Mouse (Mus musculus): ENCODE measurements around the gene Prom1. TPM values are rescaled to one million over a fixed set of nuclear protein-coding genes. Genes with fewer than 3 reads are reported as not detected.

Prom1 gene
- total and polyA plus RNA-seq, 3 experiments: not detected

GRCm38 (mm10) chr5:44049395-44049976, 52.3 kb downstream of the Prom1 start:
- no peaks in the 10 kb centered on the region for H3K79me2 ChIP-seq (ENCODE audit: control insufficient read depth, insufficient read depth, low read length, poor library complexity)
- no peaks in the 10 kb centered on the region for H3K27me3 ChIP-seq (ENCODE audit: control insufficient read depth in 1 of 2, insufficient read depth in 2 of 2, low read length in 2 of 2)
- H3K9me3 ChIP-seq (replicated peaks; ENCODE audit: insufficient read depth, low read length): no peaks in the 10 kb centered on the region
- H3K36me3 ChIP-seq (ENCODE audit: control insufficient read depth in 1 of 2, insufficient read depth in 2 of 2, low read length in 2 of 2): no peaks in the 10 kb centered on the region
- no peaks in the 10 kb centered on the region for H3K4me1 ChIP-seq (ENCODE audit: control insufficient read depth in 1 of 2, insufficient read depth in 2 of 2, low read length in 2 of 2)
- DNase-seq (ENCODE audit: low read depth, low spot score): no peak
- no peak overlapping the region for H3K9ac ChIP-seq (ENCODE audit: control insufficient read depth, low read depth, low read length, poor library complexity, severe bottlenecking)
- TF ChIP-seq MYB (IDR thresholded peaks at IDR 0.05; ENCODE audit: low read depth, low read length) (no peak), KAT2A (conservative IDR thresholded peaks at IDR 0.05; ENCODE audit: low read depth, low read length) (no peak), ETS1 (IDR thresholded peaks at IDR 0.05; ENCODE audit: low read depth, low read length) (no peak), GABPA (IDR thresholded peaks at IDR 0.05; ENCODE audit: low read depth, low read length) (no peak), UBTF (IDR thresholded peaks at IDR 0.05; ENCODE audit: borderline replicate concordance, insufficient read depth, low read depth, low read length) (no peak), POLR2A (IDR thresholded peaks at IDR 0.05; ENCODE audit: control insufficient read depth in 1 of 2, insufficient read depth in 1 of 2, low read depth in 1 of 2, low read length in 2 of 2, poor library complexity in 1 of 2) (no peak), MXI1 (IDR thresholded peaks at IDR 0.05; ENCODE audit: low read depth, low read length) (no peak), MYC (IDR thresholded peaks at IDR 0.05; ENCODE audit: low read depth, low read length) (no peak), JUND (IDR thresholded peaks at IDR 0.05; ENCODE audit: low read depth, low read length) (no peak), TBP (IDR thresholded peaks at IDR 0.05; ENCODE audit: low read depth, low read length) (no peak), ZMIZ1 (IDR thresholded peaks at IDR 0.05; ENCODE audit: low read depth, low read length) (no peak), SIN3A (IDR thresholded peaks at IDR 0.05; ENCODE audit: low read length) (no peak), ZC3H11A (IDR thresholded peaks at IDR 0.05; ENCODE audit: low read depth, low read length) (no peak), RCOR1 (IDR thresholded peaks at IDR 0.05; ENCODE audit: low read depth, low read length) (no peak), MAX (IDR thresholded peaks at IDR 0.05; ENCODE audit: low read length) (no peak), E2F4 (IDR thresholded peaks at IDR 0.05; ENCODE audit: borderline replicate concordance, low read depth, low read length) (no peak), NRF1 (IDR thresholded peaks at IDR 0.05; ENCODE audit: insufficient read depth, low read depth, low read length, poor library complexity, severe bottlenecking) (no peak), ELF1 (IDR thresholded peaks at IDR 0.05; ENCODE audit: low read depth, low read length) (no peak)
- H3K4me3 ChIP-seq (ENCODE audit: control insufficient read depth in 1 of 2, insufficient read depth in 1 of 2, low read depth in 2 of 2, low read length in 2 of 2): no peak overlapping the region
- no peak overlapping the region for H3K27ac ChIP-seq (ENCODE audit: control insufficient read depth, low read depth, low read length)

- no peaks in the 10 kb centered on the region for H3K79me2 ChIP-seq (ENCODE audit: control insufficient read depth, insufficient read depth, low read length, poor library complexity)
- H3K9me3 ChIP-seq (replicated peaks; ENCODE audit: insufficient read depth, low read length): no peaks in the 10 kb centered on the region
- H3K27ac ChIP-seq (ENCODE audit: control insufficient read depth, low read depth, low read length): no peak overlapping the region
- H3K4me1 ChIP-seq (ENCODE audit: control insufficient read depth in 1 of 2, insufficient read depth in 2 of 2, low read length in 2 of 2): no peaks in the 10 kb centered on the region
- H3K4me3 ChIP-seq (ENCODE audit: control insufficient read depth in 1 of 2, insufficient read depth in 1 of 2, low read depth in 2 of 2, low read length in 2 of 2): no peak overlapping the region
- H3K36me3 ChIP-seq (ENCODE audit: control insufficient read depth in 1 of 2, insufficient read depth in 2 of 2, low read length in 2 of 2): no peaks in the 10 kb centered on the region
- no peaks in the 10 kb centered on the region for H3K27me3 ChIP-seq (ENCODE audit: control insufficient read depth in 1 of 2, insufficient read depth in 2 of 2, low read length in 2 of 2)
- TF ChIP-seq ZC3H11A (IDR thresholded peaks at IDR 0.05; ENCODE audit: low read depth, low read length) (peak; percentile 81), CHD2 (IDR thresholded peaks at IDR 0.05; ENCODE audit: low read length) (no peak), NRF1 (IDR thresholded peaks at IDR 0.05; ENCODE audit: insufficient read depth, low read depth, low read length, poor library complexity, severe bottlenecking) (no peak), SMC3 (IDR thresholded peaks at IDR 0.05; ENCODE audit: low read depth, low read length) (peak; percentile 86), RAD21 (IDR thresholded peaks at IDR 0.05; ENCODE audit: low read depth, low read length) (peak; percentile 86), CTCF (IDR thresholded peaks at IDR 0.05 in 2 of 3, conservative IDR thresholded peaks at IDR 0.05 in 1 of 3; ENCODE audit: control insufficient read depth in 1 of 3, insufficient read depth in 1 of 3, low read depth in 2 of 3, low read length in 3 of 3, poor library complexity in 1 of 3, severe bottlenecking in 1 of 3) (peak; percentile 6 to 82 (median 75); a peak in 4 of 6 replicates)
- H3K9ac ChIP-seq (ENCODE audit: control insufficient read depth, low read depth, low read length, poor library complexity, severe bottlenecking): no peak overlapping the region
- peak; percentile 68 for DNase-seq (ENCODE audit: low read depth, low spot score)
Observed at GRCm38 (mm10) chr5:44048568-44049363, 53.1 kb downstream of the Prom1 start.
